Mouse (Mus musculus): ENCODE results near the gene Prc1. TPM values are rescaled to one million over a fixed set of nuclear protein-coding genes. Genes with fewer than 3 reads are reported as not detected.

Prc1 gene
- total RNA-seq, 2 experiments from 2014 or later = 12.4 to 19.8 TPM

DNA sequence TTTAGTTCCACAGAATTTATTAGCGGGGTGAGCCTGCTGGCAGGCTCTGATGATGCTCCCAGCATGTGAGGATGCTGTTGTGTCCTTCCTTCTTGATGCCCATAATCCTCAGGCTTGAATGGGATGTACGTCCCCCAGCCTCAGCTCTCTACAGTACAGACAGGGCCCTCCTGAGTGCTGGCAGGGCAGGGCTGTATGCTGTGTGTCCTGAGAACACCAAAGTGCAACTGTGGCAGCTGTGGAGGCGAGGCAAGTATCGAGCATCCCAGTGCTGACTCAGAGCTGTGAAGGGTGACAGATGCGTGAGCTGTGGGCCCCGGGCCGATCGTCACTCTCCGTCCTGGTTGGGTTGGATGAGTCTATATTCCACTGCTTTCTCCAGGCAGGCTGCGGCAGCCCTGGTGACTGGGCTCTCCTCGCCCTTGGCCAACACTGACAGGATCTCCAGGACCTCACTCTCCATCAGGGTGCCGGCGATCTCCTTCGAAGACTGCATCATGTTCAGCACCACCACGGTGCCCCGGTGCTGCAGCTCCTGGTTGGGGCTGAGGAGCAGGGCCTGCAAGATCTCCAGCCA, 31.1 kb downstream of the Prc1 start:
- intact Hi-C loops (cut with DNase I) = loop anchor here (2.0 kb wide), 1 partner anchor 31 kb away; the partner anchor contains the start of gene Prc1

DNA sequence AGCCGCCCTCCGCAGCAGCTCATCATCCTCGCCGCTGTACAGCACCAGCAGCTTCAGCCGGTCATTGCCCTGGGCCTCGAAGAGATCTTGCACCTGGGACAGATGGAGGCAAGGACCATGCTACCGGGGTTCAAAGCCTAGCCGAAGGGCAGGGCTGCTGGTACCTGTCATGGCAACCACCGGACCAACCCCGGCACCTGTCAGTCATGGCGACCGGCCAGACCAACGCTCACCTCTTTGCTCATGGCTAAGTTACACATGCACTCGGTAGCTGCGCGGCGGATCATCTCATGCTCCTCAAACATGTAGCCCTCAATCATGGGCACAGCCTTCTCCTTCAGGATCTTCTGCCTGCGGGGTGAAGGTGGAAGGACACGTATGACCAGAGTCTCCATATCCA, 31.8 kb downstream of the Prc1 start:
- DNase-seq = no peak
- intact Hi-C loops (cut with DNase I) = no loop called here

More for the DNA sequence above, 31.1 kb downstream of the Prc1 start:
- DNase-seq = no peak

DNA sequence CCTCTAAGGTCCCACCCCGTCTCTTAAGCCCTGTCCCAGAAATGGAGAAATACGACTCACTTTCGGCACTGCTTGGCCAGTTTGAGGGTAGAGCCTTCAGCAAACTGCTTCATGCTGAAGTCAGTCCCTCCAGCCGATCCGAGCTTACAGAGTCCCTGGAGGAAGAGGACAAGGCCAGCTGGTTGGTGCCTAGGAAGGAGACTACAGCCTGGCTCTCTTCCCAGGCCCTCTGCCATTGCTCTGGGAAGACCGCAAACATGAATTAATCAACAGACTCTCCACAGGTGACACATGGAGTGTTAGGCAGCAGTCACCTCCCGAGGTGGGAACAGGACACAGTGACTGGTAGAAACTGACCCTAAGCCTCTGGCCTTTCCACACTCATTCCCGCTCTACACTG, 36.0 kb downstream of the Prc1 start:
- no peak for DNase-seq
- intact Hi-C loops (cut with DNase I) = no loop called here

DNA sequence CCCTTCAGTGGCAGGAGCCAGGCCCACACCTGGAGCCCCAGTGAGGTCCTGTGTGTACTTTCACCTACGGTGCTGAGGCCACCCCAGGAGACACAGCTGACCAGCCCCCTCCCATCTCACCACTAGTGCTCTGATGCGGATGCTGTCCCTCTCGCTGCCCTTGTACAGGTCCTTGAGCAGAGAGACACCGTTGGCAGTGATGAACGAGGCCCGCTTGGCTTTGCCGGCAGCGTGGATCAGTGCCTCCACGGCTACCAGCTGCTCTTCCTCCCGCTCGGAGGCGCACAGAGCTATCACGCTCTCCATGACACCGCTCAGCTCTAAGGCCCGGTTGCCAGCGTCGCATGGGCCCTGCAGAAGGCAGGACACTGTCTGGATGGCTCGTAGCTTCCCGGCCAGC, 37.2 kb downstream of the Prc1 start:
- intact Hi-C loops (cut with DNase I) = no loop called here
- no peak for DNase-seq

DNA sequence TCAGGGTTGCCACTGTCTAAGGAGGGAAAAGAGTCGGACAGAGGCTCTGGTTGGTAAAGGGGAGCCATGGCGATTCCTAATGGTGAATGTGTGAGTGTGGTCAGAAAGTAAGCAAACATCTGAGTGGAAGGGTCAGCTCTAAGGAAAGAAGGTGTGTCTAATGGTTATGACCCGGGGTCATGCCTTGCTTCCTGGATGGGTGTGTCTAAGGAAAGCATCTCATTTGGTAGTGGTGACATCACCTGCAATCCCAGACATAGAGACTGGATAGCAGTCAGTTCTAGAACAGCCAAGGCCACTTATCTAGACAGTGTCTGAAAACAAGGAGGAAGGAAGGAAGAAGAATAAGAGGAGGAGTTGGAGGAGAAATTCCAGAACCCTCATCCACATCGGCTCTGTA, 40.6 kb downstream of the Prc1 start:
- DNase-seq = no peak
- intact Hi-C loops (cut with DNase I) = no loop called here

DNA sequence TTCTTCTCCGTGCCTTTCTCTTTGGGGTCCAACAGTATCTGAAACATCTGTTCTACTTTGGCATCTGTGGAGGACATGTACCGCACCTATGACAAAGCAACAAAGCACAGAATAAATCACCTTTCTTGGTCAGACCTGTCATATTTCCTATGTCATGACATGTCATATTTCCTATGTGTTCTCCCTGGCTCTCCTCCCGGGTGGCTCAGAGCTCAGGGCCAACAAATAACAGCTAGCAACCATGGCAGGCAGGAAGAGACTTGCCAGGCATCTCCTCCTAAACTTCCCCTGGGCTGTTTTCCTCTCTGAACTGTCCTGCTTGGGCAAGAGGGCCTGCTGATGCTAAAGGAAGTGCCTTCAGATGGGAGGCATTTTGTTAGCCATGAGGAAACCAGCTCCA, 42.7 kb downstream of the Prc1 start:
- intact Hi-C loops (cut with DNase I) = no loop called here
- DNase-seq = no peak

DNA sequence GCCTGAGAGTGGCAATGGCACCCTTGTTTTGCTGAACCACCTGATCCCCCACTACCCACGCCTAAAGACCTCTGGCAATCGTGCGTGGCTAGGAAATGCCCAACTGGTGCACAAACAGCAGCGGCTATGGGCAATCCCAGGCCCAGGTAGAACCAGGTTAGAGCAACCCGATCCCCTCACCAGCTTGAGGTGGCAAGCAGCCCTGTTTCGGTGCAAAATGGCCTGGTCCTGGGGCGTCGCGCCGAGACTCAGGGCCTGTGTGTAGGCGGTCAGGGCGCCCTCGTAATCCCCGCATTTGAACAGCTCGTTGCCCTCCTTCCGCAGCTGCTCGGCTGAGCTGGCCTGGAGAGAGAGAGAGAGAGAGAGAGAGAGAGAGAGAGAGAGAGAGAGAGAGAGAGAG, 45.1 kb downstream of the Prc1 start:
- intact Hi-C loops (cut with DNase I) = no loop called here
- peak; percentile 35 to 38 for DNase-seq

DNA sequence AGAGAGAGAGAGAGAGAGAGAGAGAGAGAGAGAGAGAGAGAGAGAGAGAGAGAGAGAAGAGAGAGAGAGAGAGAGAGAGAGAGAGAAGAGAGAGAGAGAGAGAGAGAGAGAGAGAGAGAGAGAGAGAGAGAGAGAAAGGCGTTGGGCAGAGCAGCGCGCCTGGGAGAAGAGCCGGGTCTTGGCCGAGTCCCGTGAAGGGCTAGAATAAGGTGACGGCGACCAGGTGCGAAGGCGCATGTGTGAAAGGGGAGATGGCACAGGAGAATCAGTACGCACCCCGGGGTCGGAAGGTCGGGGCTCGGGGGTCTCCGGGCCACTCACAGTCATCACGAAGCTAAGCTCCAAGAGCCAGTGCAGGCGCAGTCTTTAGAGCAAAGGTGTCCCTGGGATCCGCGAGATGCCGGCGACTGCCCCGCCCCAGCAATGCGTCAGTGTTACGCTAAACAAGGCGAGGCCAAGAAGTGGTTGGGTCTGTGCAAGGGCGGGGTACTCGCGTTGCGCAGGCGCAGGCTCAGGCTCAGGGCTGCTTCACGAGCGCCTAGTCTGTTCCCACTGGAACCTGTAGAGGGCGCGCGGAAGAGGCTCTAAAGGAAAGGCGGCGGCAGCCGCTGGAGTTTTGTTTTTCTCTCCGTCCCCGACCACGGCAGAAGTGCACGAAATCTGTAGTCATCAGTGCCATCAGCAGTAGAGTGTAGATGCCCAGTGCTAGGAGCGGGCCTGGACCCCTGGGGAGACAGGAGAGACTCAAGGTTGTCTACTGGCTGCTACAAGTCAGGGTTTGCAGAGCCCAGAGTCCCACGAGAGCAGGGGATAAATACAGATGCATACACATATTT, 45.8 kb downstream of the Prc1 start:
- intact Hi-C loops (cut with DNase I) = loop anchor here (2.0 kb wide), 2 partner anchors 31 to 245 kb away; partner anchors contain the start of gene Man2a2
- peak; percentile 99 for DNase-seq

DNA sequence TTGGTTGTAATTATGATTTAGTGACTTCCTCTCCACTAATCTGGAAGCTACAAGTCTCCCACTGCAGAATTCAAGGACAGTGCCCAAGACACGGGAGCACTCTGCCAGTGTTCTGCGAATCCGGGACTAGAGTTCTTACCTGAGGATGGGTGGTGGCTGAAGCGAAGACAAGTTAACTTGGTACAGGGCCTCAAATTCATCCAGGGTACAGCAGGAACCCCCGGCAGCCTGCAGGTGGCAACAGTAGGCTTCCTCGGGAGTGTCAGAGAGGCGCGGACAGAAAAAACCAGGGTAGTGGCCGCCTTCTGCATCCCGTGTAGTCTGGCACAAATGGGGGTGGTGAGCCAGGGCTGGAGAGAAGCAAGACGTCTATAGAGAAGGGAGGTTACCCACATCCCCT, 46.5 kb downstream of the Prc1 start, which contains the start of gene Unc45a:
TSS of gene Unc45a (minus strand) at position 213 of the 400 bp plus-strand sequence.
- peak; percentile 70 to 75 for DNase-seq
- intact Hi-C loops (cut with DNase I) = loop anchor here (2.0 kb wide), 2 partner anchors 30 to 244 kb away; partner anchors contain the start of gene Man2a2

DNA sequence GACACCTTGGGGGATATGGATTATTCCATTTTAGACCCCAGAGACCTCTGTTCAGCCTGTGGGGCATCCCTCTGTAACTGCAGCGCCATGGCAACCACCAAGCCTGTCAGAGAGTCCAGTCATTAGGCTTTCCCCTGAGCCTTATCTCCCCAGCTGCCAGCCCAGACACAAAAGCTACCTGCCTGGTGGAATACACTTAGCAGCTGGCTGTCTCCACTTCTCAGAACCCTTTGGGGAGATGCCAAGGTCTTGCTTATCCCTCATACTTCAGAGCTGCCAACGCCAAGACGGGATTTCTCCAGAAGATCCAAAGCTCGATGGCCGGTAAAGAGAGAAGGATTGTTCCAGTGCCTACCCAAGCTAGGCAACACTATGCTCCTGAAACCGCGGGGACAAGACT, 47.5 kb downstream of the Prc1 start:
- DNase-seq = no peak
- intact Hi-C loops (cut with DNase I) = loop anchor here (2.0 kb wide), 2 partner anchors 29 to 243 kb away; partner anchors contain the start of gene Man2a2

DNA sequence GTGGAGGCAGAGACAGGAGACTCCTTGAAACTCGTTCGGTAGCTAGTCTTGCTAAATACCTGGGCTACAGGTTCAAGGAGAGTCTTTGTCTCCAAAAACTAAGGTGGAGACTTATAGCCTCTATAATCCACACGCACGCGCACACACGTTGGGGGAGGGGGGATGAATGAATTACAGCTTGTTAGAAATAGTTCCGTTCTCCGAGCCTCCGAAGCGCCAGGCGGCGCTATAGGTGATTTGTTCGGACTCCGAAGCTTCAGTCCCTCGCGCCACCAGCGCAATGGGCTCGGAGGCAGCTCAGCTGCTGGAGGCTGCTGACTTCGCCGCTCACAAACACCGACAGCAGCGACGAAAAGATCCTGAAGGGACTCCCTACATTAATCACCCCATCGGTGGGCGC, 48.6 kb downstream of the Prc1 start, which contains the start of gene Hddc3:
TSS of gene Hddc3 (plus strand) at position 247 of the 400 bp plus-strand sequence.
- intact Hi-C loops (cut with DNase I) = no loop called here
- DNase-seq = peak; percentile 94 to 97

DNA sequence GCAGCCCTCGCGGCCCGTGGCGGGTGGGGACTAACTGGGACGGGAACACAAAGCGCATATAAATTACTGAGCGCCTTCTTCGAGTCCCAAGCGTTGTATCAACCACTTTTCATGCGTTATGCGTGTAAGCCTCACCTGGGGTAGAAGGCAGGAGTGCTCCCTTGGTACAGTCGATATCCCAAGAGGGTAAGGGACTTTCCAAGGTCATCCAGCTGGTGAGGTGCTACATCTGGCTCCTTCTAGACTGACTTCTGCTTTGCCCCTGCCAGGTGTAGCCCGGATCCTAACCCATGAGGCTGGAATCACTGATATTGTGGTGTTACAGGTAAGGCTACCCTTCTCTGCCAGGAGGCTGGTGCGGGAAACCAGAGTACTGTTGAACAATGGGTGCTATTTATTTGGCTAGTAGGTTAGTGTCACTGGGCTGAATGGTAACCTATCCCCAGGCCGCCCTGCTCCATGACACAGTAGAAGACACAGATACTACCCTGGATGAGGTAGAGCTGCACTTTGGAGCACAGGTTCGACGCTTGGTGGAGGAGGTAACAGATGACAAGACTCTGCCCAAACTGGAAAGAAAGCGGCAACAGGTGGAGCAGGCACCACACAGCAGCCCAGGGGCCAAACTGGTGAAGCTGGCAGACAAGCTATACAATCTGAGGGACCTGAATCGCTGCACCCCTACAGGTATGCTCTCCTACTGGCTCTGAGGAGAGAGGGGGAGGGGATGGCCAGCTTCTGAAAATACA, 49.2 kb downstream of the Prc1 start:
- DNase-seq = no peak
- intact Hi-C loops (cut with DNase I) = no loop called here

DNA sequence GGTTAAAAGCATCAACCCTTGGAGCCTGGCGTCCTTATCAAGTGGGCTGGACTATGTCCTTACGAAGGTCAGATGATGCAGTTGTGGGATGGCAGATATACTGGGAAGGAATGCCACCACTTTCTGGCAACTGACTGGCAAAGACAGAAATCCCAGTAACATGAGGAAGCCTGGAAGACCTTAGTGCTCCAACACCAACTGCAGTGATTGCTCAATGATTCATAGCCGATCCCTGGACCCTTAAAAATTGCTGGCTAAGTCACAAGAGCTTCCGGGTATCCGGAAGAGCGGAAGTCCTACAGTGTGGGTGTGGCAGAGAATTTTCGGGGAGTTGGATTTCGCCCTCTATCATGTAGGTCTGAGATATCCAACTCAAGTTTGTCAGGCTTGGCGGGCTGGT, 51.9 kb downstream of the Prc1 start:
- no peak for DNase-seq
- intact Hi-C loops (cut with DNase I) = no loop called here

DNA sequence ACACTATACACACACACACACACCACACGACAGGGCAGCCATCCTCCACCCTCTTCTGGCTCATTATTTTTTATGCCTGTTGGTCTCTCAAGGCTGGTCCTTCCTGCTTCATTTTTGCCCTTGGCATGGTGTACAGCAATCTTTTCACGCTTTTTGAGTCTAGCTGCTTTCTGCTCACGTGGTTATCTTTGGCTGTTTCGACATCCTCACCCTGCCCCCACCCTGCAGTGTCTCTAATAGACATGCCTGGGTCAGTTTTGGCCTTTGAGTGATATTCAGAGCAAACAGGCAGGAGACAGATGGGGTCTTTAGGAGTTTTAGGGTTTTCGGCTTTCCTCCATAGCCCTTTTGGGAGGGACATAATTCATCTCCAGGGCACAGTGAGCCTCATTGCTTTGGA, 52.6 kb downstream of the Prc1 start:
- no peak for DNase-seq
- intact Hi-C loops (cut with DNase I) = no loop called here

DNA sequence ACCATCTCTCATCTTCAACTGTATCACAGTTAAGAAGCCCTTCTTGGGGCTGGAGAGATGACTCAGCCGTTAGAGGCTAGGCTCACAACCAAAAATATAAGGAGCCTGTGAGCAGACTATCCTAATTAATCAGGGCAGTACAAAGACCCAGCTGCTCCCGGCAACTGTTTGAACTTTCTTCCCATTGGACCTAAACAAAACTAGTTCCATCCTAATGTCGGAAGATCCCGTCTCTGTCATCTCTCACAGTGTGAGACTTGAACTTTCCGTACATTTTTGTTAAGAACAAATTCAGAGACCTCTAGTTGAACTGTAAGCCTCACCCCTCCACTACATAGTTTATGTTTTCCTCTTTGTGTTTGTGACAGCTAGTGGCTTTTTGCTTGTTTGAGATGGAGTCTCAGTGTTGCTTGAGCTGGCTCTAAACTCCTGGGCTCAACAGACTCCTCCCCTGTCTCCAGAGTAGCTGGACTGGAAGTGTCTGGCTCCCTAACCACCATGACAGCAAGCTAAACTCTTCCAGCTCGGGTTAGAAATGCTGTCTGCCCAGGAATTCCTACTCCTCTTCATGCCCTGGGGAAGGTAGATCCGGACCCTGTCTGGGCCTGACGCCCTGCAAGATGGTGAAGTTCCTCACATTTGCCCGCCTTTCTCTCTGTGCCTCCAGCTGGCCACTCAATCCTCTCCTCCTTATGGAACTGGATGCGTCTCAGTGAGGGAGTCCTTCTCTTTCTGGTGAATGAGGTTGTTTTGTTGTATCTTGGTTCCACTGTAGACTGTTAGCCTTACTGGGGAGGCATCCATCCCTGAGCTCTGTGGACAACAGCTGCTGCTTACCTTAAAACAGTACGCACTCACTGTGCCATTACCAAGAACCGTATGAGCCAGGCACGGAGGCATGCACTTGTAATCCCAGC, 53.7 kb downstream of the Prc1 start:
- no peak for DNase-seq
- intact Hi-C loops (cut with DNase I) = no loop called here

DNA sequence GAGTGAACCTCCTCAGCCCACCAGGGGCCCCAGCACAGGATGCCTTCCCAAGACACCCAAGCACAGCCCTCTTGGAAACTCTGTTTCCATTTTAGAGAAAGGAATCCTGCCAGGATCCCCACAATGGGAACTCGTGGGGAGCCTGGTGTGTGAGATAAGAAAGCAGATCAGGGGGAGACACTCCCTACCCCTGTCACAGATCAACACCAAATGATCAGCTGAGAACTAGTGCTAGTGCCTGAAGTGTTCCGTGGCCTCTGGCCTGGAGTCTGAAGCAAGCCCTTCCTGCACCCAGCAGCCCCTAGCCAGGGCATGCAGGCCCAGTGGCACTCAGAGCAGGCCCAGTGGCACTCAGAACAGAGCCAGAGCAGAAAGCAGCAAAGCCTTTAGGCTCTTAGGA, 56.6 kb downstream of the Prc1 start:
- intact Hi-C loops (cut with DNase I) = no loop called here
- DNase-seq = no peak

DNA sequence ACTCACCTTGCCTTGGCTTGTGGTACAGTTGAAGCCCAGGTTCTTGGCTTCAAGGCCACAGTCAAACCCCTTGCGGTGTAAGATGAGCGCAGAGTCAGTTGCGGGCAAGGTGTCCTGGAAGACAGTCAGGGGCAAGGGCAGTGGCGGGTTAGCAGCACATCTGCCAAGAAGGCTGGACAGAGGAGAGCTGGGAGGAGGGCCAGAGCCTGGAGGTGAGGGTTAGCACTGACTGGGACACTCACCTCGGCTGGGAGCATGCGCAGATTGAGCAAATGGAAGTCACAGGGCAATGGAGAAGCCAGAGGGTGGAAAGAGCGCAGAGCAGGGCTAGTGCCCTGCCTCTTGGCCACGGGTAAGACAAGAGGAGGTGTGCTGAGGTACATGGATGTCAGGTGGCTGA, 58.7 kb downstream of the Prc1 start:
- no peak for DNase-seq
- intact Hi-C loops (cut with DNase I) = no loop called here

DNA sequence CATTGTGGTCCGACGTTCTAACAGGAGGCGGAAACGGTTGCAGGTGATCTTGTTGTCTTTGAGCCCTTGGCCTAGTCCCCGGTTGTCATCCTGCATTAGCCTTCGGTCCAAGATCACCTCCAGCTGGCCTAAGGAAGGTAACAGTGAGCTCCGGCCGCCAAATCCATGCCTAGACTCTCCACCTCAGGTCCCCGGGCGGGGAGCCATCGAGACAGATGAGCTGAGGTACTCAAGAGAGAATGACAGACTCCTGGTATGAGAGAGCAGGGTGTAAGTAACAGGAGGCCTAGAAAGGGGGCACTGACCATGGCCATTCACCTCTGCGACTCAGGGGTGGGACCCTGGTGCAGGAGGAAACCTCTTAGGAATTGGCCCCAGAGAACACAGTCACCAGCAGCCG, 62.1 kb downstream of the Prc1 start:
- no peak for DNase-seq
- intact Hi-C loops (cut with DNase I) = no loop called here

DNA sequence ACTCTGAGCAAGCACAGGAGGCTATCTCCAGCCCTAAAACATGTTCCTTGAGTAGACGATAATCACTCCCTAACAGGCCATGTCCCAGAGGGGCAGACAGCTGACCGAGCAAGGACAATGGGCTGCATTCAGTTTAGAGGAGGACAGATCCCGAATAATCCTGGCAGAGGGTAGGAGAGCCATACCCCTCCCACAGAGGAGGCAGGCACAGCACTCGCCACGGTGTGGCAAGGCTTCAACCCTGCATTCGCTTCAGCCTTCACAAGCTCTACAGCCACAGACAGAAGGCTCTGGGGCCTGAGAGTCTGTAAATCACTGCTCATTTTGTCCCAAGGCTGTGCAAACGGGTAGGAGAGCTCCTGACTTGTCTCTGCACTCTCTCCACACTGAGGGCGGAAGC, 62.9 kb downstream of the Prc1 start:
- DNase-seq = peak in 1 of 2 experiments; percentile 24
- intact Hi-C loops (cut with DNase I) = no loop called here

DNA sequence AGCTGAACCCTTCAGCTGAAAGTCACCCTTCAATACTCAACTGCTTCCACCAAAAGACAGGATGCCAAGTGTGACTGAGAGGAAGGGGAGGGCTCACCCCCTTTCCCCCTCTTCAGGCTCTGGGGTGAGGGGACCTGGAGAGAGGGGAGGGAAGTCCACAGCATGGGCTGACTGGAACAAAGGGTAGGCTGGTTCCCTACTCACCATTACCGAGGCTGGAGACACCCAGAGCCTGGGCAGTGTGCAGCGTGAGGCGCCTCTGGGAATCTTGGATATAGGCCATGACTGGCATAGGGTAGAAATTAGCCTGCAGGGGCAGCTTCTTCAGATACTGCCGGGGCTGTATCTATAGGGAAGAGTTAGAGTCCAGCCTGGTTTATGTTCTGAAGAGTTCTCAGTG, 63.8 kb downstream of the Prc1 start:
- no peak for DNase-seq
- intact Hi-C loops (cut with DNase I) = no loop called here

Data from heart, postnatal 14 days (tissue).